Comparison of ENCODE assay signal across 25 mouse cellular contexts in genomic region chr7:96531954-96532737, GRCm38 (mm10).
DNase-seq lines count a peak whose midpoint lies in the region; ATAC-seq lines count a peak whose summit lies in the region.
"Had no signal": no experiment of that assay in that cellular context is flagged by ENCODE, and none has a peak within 500 bp of the region (broad histone marks: within the 10 kb centered on the region; RNA-seq: fewer than 3 reads in every experiment).

No protein-coding gene starts in this region.

- H3K27ac ChIP-seq in forebrain, embryonic 10.5 days = peak overlapping the region; percentile 67
- no peak overlapping the region for H3K27ac ChIP-seq in forebrain, embryonic 15.5 days (replicated peaks)
- peak overlapping the region; percentile 56; the same call in 1 of the 2 replicates for H3K27ac ChIP-seq in embryonic facial prominence, embryonic 11.5 days (replicated peaks; ENCODE audit: low read depth, low read length)
- H3K27ac ChIP-seq: embryonic facial prominence, embryonic 15.5 days; hindbrain, postnatal 0 days; left cerebral cortex, adult 2 months; macrophage; neural tube, embryonic 13.5 days had no signal

- DNase-seq in forebrain, embryonic 10.5 days (ENCODE audit: extremely low spot score, low spot score) = peak; percentile 32
- DNase-seq in kidney, postnatal 4 days = peak; percentile 24 to 45
- no peak for DNase-seq in kidney, postnatal 14 days
- DNase-seq in embryonic facial prominence, embryonic 11.5 days (ENCODE audit: low spot score) = peak; percentile 45
- peak; percentile 47 for DNase-seq in retina, embryonic 14.5 days (ENCODE audit: low spot score)
- no peak for DNase-seq in right cerebral cortex, postnatal 4 days
- DNase-seq: adrenal gland, postnatal 36 days; cerebellum, adult 9-10 months; gastrocnemius, postnatal 10 days; heart, adult 11 months; liver, postnatal 0 days; right cerebral cortex, adult 18-20 months; thymus, adult 2 months had no signal

- H3K4me3 ChIP-seq in forebrain, embryonic 10.5 days = no peak overlapping the region
- H3K4me3 ChIP-seq in forebrain, embryonic 15.5 days = no peak overlapping the region
- no peak overlapping the region for H3K4me3 ChIP-seq in embryonic facial prominence, embryonic 11.5 days (ENCODE audit: low read depth, low read length)
- H3K4me3 ChIP-seq: embryonic facial prominence, embryonic 15.5 days; left cerebral cortex, adult 2 months; neural tube, embryonic 13.5 days had no signal

- 34% methylated on average over 5 of the region's 5 CpGs for WGBS in forebrain, embryonic 10.5 days
- WGBS in forebrain, embryonic 15.5 days = 13% methylated on average over 5 of the region's 5 CpGs
- 12% methylated on average over 5 of the region's 5 CpGs for WGBS in embryonic facial prominence, embryonic 11.5 days

- no peak overlapping the region for H3K9ac ChIP-seq in forebrain, embryonic 15.5 days (replicated peaks)
- H3K9ac ChIP-seq in embryonic facial prominence, embryonic 11.5 days (replicated peaks; ENCODE audit: low read length) = no peak overlapping the region
- H3K9ac ChIP-seq: embryonic facial prominence, embryonic 15.5 days; liver, postnatal 0 days; neural tube, embryonic 13.5 days had no signal

- H3K27me3 ChIP-seq in forebrain, embryonic 10.5 days (ENCODE audit: poor library complexity, severe bottlenecking) = peaks cover 91% of the 10 kb centered on the region
- no peaks in the 10 kb centered on the region for H3K27me3 ChIP-seq in forebrain, embryonic 15.5 days
- no peaks in the 10 kb centered on the region for H3K27me3 ChIP-seq in embryonic facial prominence, embryonic 11.5 days (ENCODE audit: control insufficient read depth, insufficient read depth, low read length)
- H3K27me3 ChIP-seq: embryonic facial prominence, embryonic 15.5 days; neural tube, embryonic 13.5 days had no signal

- no peaks in the 10 kb centered on the region for H3K9me3 ChIP-seq in forebrain, embryonic 10.5 days
- no peaks in the 10 kb centered on the region for H3K9me3 ChIP-seq in forebrain, embryonic 15.5 days
- no peaks in the 10 kb centered on the region for H3K9me3 ChIP-seq in embryonic facial prominence, embryonic 11.5 days (replicated peaks; ENCODE audit: control insufficient read depth, low read length)
- H3K9me3 ChIP-seq: embryonic facial prominence, embryonic 15.5 days; neural tube, embryonic 13.5 days had no signal

- no peaks in the 10 kb centered on the region for H3K36me3 ChIP-seq in forebrain, embryonic 10.5 days (replicated peaks)
- H3K36me3 ChIP-seq in forebrain, embryonic 15.5 days = no peaks in the 10 kb centered on the region
- no peaks in the 10 kb centered on the region for H3K36me3 ChIP-seq in embryonic facial prominence, embryonic 11.5 days (replicated peaks; ENCODE audit: control insufficient read depth, insufficient read depth, low read depth, low read length)
- H3K36me3 ChIP-seq: embryonic facial prominence, embryonic 15.5 days; neural tube, embryonic 13.5 days had no signal

- H3K4me2 ChIP-seq in forebrain, embryonic 15.5 days (replicated peaks) = no peak overlapping the region
- H3K4me2 ChIP-seq in embryonic facial prominence, embryonic 11.5 days (ENCODE audit: low read depth, low read length) = no peak overlapping the region
- H3K4me2 ChIP-seq: embryonic facial prominence, embryonic 15.5 days; heart, embryonic 11.5 days; midbrain, embryonic 11.5 days; neural tube, embryonic 13.5 days had no signal

- no peak for ATAC-seq in forebrain, embryonic 15.5 days (replicated peaks)
- 0 out of 2 replicates have a peak, but pooled peaks have one; percentile 54 for ATAC-seq in embryonic facial prominence, embryonic 11.5 days (replicated peaks; ENCODE audit: insufficient number of reproducible peaks, low FRiP score, low TSS enrichment, low read depth)
- ATAC-seq in activated CD4-positive, CD25-positive, alpha-beta regulatory T cell, adult 4 months = no peak
- ATAC-seq: forebrain, embryonic 16.5 days; hindbrain, postnatal 0 days; intestine, postnatal 0 days; liver, postnatal 0 days; lung, postnatal 0 days had no signal

- peaks cover 59% of the 10 kb centered on the region for H3K4me1 ChIP-seq in forebrain, embryonic 10.5 days
- H3K4me1 ChIP-seq in forebrain, embryonic 15.5 days = peaks cover 34% of the 10 kb centered on the region
- peaks cover 7% of the 10 kb centered on the region for H3K4me1 ChIP-seq in embryonic facial prominence, embryonic 11.5 days (ENCODE audit: control insufficient read depth, insufficient read depth, low read length)

Comparison
In these comparisons a context has a peak if more than half of its experiments do, and no peak if none do; other contexts are left out.
1. DNase-seq: peak in forebrain, embryonic 10.5 days (single experiment), kidney, postnatal 4 days (2 of 2), embryonic facial prominence, embryonic 11.5 days (single experiment) and retina, embryonic 14.5 days (single experiment); none in kidney, postnatal 14 days (single experiment) and right cerebral cortex, postnatal 4 days (single experiment).